Mouse (Mus musculus) myocyte (in vitro differentiated cells): Measurements from ENCODE around the gene Gramd1b. TPM values are rescaled to one million over a fixed set of nuclear protein-coding genes. Genes with fewer than 3 reads are reported as not detected.

Source experiments
- H3K27me3 ChIP-seq: one replicate; pipeline ENCODE4 v1.6.1; 2011; ENCODE audit not compliant: control insufficient read depth, insufficient read depth, insufficient read length
- H3K36me3 ChIP-seq: one replicate; pipeline ENCODE4 v1.6.1; 2011; ENCODE audit not compliant: control insufficient read depth, insufficient read depth
- H3K4me2 ChIP-seq: one replicate; pipeline ENCODE4 v1.6.1; 2011; ENCODE audit warnings: low read depth, control low read depth
- H3K4me3 ChIP-seq: one replicate; pipeline ENCODE4 v1.5.1; 2011; ENCODE audit warnings: mild to moderate bottlenecking, control low read depth, moderate library complexity
- H3K79me2 ChIP-seq: one replicate; pipeline ENCODE4 v1.6.1; 2011; ENCODE audit not compliant: control insufficient read depth, insufficient read depth
- H3ac ChIP-seq: one replicate; pipeline ENCODE4 v1.6.1; 2011; ENCODE audit not compliant: control insufficient read depth, insufficient read length
- CEBPB ChIP-seq: IDR thresholded peaks from 2 replicates; pipeline ENCODE4 v1.6.1; 2011; ENCODE audit warnings: mild to moderate bottlenecking, moderate library complexity; ENCODE audit not compliant: poor library complexity, insufficient read depth, severe bottlenecking
- E2F4 ChIP-seq: IDR thresholded peaks from one replicate; pipeline ENCODE4 v1.6.1; 2011; ENCODE audit warnings: mild to moderate bottlenecking, control low read depth, moderate library complexity; ENCODE audit not compliant: insufficient read depth
- MAX ChIP-seq: IDR thresholded peaks from one replicate; pipeline ENCODE4 v1.6.1; 2011; ENCODE audit warnings: low read depth, mild to moderate bottlenecking, control low read depth
- MYOD1 ChIP-seq, 3 experiments: IDR thresholded peaks; one replicate each; pipeline ENCODE4 v1.6.1; 2011; ENCODE audit warnings: control low read depth in 2 of 3, low read depth in 2 of 3, mild to moderate bottlenecking in 2 of 3, moderate library complexity in 1 of 3; ENCODE audit not compliant: insufficient read length in 2 of 3, control insufficient read depth in 1 of 3
- MYOG ChIP-seq, 3 experiments: IDR thresholded peaks; one replicate each; pipeline ENCODE4 v1.6.1; 2011; ENCODE audit warnings: control low read depth in 2 of 3, low read depth in 2 of 3, mild to moderate bottlenecking in 2 of 3; ENCODE audit not compliant: insufficient read length in 2 of 3, control insufficient read depth in 1 of 3, insufficient read depth in 1 of 3
- POLR2A ChIP-seq: IDR thresholded peaks from one replicate; pipeline ENCODE4 v1.6.1; 2011; ENCODE audit warnings: low read depth, mild to moderate bottlenecking, control low read depth, moderate library complexity; ENCODE audit not compliant: insufficient read length
- POLR2AphosphoS2 ChIP-seq: IDR thresholded peaks from one replicate; pipeline ENCODE4 v1.6.1; 2011; ENCODE audit warnings: low read depth, control low read depth; ENCODE audit not compliant: insufficient read length
- REST ChIP-seq: IDR thresholded peaks from one replicate; pipeline ENCODE4 v1.6.1; 2011; ENCODE audit warnings: mild to moderate bottlenecking, control low read depth, moderate library complexity; ENCODE audit not compliant: insufficient read depth, insufficient read length
- SRF ChIP-seq: IDR thresholded peaks from one replicate; pipeline ENCODE4 v1.6.1; 2011; ENCODE audit warnings: low read depth; ENCODE audit not compliant: control insufficient read depth, insufficient read length
- TCF12 ChIP-seq: IDR thresholded peaks from one replicate; pipeline ENCODE4 v1.6.1; 2011; ENCODE audit warnings: mild to moderate bottlenecking, control low read depth; ENCODE audit not compliant: poor library complexity, insufficient read depth, severe bottlenecking
- TCF3 ChIP-seq: IDR thresholded peaks from one replicate; pipeline ENCODE4 v1.6.1; 2011; ENCODE audit warnings: low read depth, control low read depth; ENCODE audit not compliant: insufficient read length
- USF1 ChIP-seq: IDR thresholded peaks from one replicate; pipeline ENCODE4 v1.6.1; 2011; ENCODE audit warnings: low read depth, mild to moderate bottlenecking, control low read depth, moderate library complexity
- polyA plus RNA-seq: library from polyadenylated mRNA; unstranded; fragments of >200 nt; fragmentation: generic; extraction: Trizol; gene quantifications from one replicate; pipeline ENCODE4 v1.2.1, GENCODE M21; 2012; ENCODE audit warnings: missing spikeins

The Gramd1b gene
- polyA plus RNA-seq, 1 experiment = 33.9 TPM

- Histone ChIP-seq H3K4me2 (no peak overlapping the region), H3ac (no peak overlapping the region), H3K4me3 (no peak overlapping the region), H3K36me3 (no peaks in the 10 kb centered on the region), H3K79me2 (no peaks in the 10 kb centered on the region), H3K27me3 (no peaks in the 10 kb centered on the region)
- TF ChIP-seq TCF3 (no peak), TCF12 (no peak), POLR2A (no peak), MAX (no peak), USF1 (no peak), REST (no peak), CEBPB (no peak), POLR2AphosphoS2 (no peak), MYOD1 (IDR thresholded peaks at IDR 0.05; ENCODE audit: control insufficient read depth in 1 of 3, insufficient read length in 2 of 3, low read depth in 2 of 3) (no peak), SRF (no peak), MYOG (IDR thresholded peaks at IDR 0.05; ENCODE audit: control insufficient read depth in 1 of 3, insufficient read depth in 1 of 3, insufficient read length in 2 of 3, low read depth in 2 of 3) (no peak), E2F4 (no peak)
Measured at GRCm38 (mm10) chr9:40263874-40264273, 267.3 kb downstream of the Gramd1b start.

DNA sequence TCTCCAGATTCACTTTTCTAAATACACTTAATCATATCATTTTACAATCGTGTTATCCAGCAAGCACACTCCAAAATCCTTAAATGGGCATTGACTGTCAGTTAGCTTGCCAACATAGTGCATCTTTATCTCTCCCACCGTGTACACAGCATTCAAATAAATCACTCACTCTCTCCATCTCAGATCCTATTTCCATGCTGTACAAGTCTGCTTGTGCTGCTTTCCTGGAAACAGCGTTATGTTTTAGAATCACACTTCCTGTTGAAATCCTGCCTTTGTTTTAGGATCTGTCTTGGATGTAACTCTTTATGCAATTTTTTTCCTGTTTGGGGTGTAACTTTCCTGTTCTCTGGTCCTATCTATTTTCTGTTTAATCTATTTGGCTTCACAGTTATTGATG lies 278.7 kb downstream of the Gramd1b start:
- Histone ChIP-seq H3K4me2 (no peak overlapping the region), H3K36me3 (no peaks in the 10 kb centered on the region), H3ac (no peak overlapping the region), H3K79me2 (no peaks in the 10 kb centered on the region), H3K4me3 (no peak overlapping the region), H3K27me3 (no peaks in the 10 kb centered on the region)
- no peak for TF ChIP-seq E2F4
- TF ChIP-seq USF1 = no peak
- no peak for TF ChIP-seq POLR2AphosphoS2
- no peak for TF ChIP-seq MYOG (IDR thresholded peaks at IDR 0.05; ENCODE audit: control insufficient read depth in 1 of 3, insufficient read depth in 1 of 3, insufficient read length in 2 of 3, low read depth in 2 of 3)
- TF ChIP-seq TCF3 = no peak
- no peak for TF ChIP-seq SRF
- no peak for TF ChIP-seq MAX
- no peak for TF ChIP-seq REST
- no peak for TF ChIP-seq CEBPB
- no peak for TF ChIP-seq MYOD1 (IDR thresholded peaks at IDR 0.05; ENCODE audit: control insufficient read depth in 1 of 3, insufficient read length in 2 of 3, low read depth in 2 of 3)
- no peak for TF ChIP-seq TCF12
- no peak for TF ChIP-seq POLR2A

- Histone ChIP-seq H3K36me3 (no peaks in the 10 kb centered on the region), H3K4me3 (no peak overlapping the region), H3K79me2 (no peaks in the 10 kb centered on the region), H3K4me2 (no peak overlapping the region), H3K27me3 (peaks cover 4% of the 10 kb centered on the region), H3ac (no peak overlapping the region)
- TF ChIP-seq REST (no peak), POLR2A (no peak), TCF12 (no peak), USF1 (no peak), MYOG (IDR thresholded peaks at IDR 0.05; ENCODE audit: control insufficient read depth in 1 of 3, insufficient read depth in 1 of 3, insufficient read length in 2 of 3, low read depth in 2 of 3) (no peak), CEBPB (no peak), SRF (no peak), MYOD1 (IDR thresholded peaks at IDR 0.05; ENCODE audit: control insufficient read depth in 1 of 3, insufficient read length in 2 of 3, low read depth in 2 of 3) (no peak), MAX (no peak), POLR2AphosphoS2 (no peak), TCF3 (no peak), E2F4 (no peak)
Measured at GRCm38 (mm10) chr9:40249106-40249505, 282.1 kb downstream of the Gramd1b start.

DNA sequence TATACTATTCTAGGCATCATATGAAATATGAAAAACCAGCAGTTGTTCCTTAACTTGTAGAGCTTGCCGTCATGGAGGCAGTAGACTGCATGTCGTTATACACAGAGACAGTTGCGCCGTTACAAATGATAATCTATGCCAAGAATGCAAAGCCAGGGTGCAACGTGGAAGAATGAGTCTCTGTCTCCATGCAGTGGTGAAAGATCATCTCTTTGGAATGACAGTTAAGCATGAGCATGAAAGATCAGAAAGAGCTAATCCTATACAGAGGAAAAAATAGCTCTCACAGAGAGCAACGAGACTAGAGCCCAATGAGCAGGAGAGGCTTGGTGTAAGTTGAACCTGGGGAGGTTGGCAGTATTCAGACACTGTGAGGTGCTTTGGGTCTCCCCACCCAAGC lies 284.5 kb downstream of the Gramd1b start:
- no peak for TF ChIP-seq E2F4
- TF ChIP-seq POLR2AphosphoS2 = no peak
- TF ChIP-seq USF1 = no peak
- no peak for TF ChIP-seq CEBPB
- no peak for TF ChIP-seq REST
- no peak for TF ChIP-seq TCF3
- no peak for TF ChIP-seq MYOG (IDR thresholded peaks at IDR 0.05; ENCODE audit: control insufficient read depth in 1 of 3, insufficient read depth in 1 of 3, insufficient read length in 2 of 3, low read depth in 2 of 3)
- Histone ChIP-seq H3K4me3 (no peak overlapping the region), H3ac (no peak overlapping the region), H3K79me2 (no peaks in the 10 kb centered on the region), H3K27me3 (peaks cover 4% of the 10 kb centered on the region), H3K36me3 (no peaks in the 10 kb centered on the region), H3K4me2 (no peak overlapping the region)
